Mouse (Mus musculus): ENCODE results near the gene Plekhm1. TPM values are rescaled to one million over a fixed set of nuclear protein-coding genes. Genes with fewer than 3 reads are reported as not detected.
"Not testable (repeated sequence)": the region's sequence is repeated elsewhere in the genome, so short reads cannot be mapped to it uniquely, and the experiment has no call there.

The Plekhm1 gene
- total RNA-seq (2021): 10 to 100 TPM; 16.5 to 17.4 TPM

DNA sequence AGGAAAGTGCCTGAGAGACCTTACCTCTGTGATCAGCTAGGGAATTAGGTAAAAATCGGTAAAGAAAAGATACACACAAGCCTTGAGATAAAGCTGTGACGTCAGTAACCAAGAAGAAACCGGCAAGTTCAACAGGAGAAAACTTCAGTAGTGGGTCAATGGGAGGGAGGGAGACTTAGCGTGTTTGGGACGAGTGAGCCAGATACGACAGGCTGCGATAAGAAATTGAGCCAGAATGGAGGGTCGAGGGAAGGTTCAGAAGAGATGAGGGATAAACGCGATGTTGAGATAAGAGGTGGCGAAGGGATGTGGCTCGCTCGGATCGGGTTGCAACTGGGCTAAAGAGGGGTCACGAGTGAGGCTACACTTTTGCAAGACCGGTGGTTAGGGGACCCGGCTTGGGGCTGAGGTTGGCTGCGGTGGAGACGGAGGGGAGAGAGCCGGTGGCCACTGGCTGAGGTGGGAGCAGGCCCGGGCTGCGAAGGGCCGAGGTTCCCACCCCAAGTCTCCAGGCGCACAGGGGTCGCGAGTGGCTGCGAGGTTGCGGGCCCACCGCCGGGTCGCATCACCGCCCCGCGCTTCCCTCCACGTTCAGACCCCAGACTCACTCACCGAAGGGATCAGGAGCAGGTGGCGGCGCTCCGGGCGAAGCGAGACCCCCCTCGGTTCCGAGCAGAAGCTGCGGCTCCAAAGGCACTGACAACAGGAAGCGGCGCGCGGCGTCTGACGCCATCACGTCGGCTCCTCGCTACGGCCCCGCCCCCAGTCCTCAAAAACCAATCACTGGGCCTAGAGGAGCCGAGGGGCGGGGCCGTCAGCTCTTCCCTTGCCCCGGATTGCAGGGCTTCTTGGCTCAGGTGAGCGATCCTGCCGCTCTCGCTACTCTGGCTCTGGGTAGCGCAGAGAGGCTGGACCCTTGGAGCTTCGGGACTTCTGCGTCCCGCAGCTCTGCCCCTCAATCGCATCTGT is at the start of gene Plekhm1:
TSS of gene Plekhm1 (minus strand) at position 707 of the 969 bp plus-strand sequence.
- DNase-seq (ENCODE audit: low spot score in 2 of 2): peak; percentile 96 to 98
- intact Hi-C loops (cut with DNase I): loop anchor here (5.0 kb wide), 1 partner anchor 55 kb away; no protein-coding TSS in a partner anchor

GRCm38 (mm10) chr11:103451105-103451504 is 38.6 kb upstream of the Plekhm1 start:
- DNase-seq (ENCODE audit: low spot score in 2 of 2); intact Hi-C loops (cut with DNase I): not testable (repeated sequence)

- intact Hi-C loops (cut with DNase I); DNase-seq (ENCODE audit: low spot score in 2 of 2): not testable (repeated sequence)
These were observed 37.2 kb upstream of the Plekhm1 start for GRCm38 (mm10) chr11:103449721-103450120.

- intact Hi-C loops (cut with DNase I): no loop called here
- DNase-seq (ENCODE audit: low spot score in 2 of 2): no peak
These were observed 31.2 kb upstream of the Plekhm1 start for GRCm38 (mm10) chr11:103443678-103444077.

- intact Hi-C loops (cut with DNase I): no loop called here
- no peak for DNase-seq (ENCODE audit: low spot score in 2 of 2)
These were observed 23.8 kb upstream of the Plekhm1 start for GRCm38 (mm10) chr11:103436282-103436681.

- DNase-seq (ENCODE audit: low spot score in 2 of 2): no peak
- intact Hi-C loops (cut with DNase I): no loop called here
These were observed 12.5 kb upstream of the Plekhm1 start for GRCm38 (mm10) chr11:103425031-103425430.

- no peak for DNase-seq (ENCODE audit: low spot score in 2 of 2)
- intact Hi-C loops (cut with DNase I): loop anchor here (2.0 to 5.0 kb wide), 2 partner anchors 137 to 258 kb away; no protein-coding TSS in a partner anchor
These were observed 7.2 kb upstream of the Plekhm1 start for GRCm38 (mm10) chr11:103419667-103420066.

DNA sequence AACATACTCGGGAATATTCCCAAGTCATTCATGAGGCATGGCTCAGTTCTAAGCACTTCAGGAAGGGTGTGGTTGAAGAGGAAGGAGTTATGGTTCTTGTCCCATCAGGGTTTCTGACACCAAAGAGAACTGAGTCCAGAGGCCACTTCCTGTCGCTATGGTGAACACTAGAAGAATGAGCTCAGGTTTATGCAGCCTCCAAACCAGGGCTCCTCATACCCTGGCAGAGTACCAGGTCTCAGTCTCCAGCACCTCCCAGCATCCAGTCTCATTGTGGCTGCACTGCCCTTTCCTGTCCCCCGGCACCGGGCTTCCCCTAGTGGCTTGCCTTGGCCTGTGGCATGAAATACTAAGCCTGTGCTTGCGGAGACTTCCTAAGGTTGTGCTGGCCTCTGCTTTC is 6.7 kb upstream of the Plekhm1 start:
- intact Hi-C loops (cut with DNase I): no loop called here
- no peak for DNase-seq (ENCODE audit: low spot score in 2 of 2)

DNA sequence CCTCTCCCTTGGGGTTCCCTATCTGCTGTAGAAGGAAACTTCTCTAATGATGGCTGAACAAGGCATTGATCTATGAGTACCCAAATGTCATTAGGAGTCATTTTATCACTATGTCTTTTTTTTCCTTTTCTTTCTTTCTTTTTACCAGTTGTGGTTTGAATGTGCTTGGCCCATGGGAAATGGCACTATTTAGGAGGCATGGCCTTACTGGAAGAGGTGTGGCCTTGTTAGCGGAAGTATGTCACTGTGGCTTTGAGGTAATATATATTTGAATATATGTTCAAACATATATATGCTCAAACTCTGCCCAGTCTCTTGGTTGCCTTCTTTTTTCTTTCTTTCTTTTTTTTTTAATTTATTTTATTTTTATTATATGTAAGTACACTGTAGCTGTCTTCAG is 1.0 kb upstream of the Plekhm1 start:
- DNase-seq (ENCODE audit: low spot score in 2 of 2): no peak
- intact Hi-C loops (cut with DNase I): loop anchor here (5.0 kb wide), 1 partner anchor 56 kb away; no protein-coding TSS in a partner anchor

DNA sequence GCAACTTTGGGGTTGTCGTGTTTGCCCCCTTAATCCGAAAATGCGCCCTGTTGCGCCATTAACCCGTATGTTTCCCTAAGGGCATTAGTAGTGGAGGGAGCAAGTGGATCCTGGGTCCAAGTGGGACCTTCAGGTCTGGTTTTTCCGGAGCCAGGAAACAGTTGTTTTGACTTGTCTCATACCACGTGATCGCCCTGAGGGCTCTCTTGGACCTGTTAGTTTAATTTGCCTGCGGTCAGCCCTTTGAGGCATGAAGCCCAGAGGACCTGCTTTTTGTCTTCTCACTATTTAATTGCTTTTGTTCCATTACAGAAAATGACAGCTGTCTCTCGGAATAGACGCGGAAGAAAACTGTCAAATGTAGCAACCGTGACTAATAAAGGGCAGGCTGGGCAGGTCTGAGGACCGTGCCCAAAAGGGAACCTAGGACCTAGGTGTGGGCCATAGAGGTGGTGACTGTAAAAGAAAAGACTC is 500 bp upstream of the Plekhm1 start:
- DNase-seq (ENCODE audit: low spot score in 2 of 2): no peak
- intact Hi-C loops (cut with DNase I): loop anchor here (5.0 kb wide), 1 partner anchor 56 kb away; no protein-coding TSS in a partner anchor

DNA sequence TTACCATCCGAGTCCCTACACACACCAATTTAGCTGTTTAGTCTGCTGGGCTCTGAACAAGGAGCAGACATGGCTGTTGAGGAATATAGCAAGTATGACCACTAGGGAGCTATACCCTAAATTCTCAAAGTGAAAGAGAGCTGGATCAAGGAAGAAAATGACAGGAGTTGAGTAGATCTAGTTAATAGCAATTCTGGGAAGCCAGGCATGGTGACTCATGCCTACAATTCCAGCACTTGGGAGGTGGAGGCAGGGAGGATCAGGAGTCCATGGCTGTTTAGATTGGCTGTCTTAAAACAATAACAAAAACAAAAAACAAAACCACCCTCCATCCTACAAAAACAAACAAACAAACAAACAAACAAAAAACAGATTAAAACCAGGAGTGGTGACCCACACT is 1.2 kb downstream of the Plekhm1 start:
- intact Hi-C loops (cut with DNase I): loop anchor here (5.0 kb wide), 1 partner anchor 54 kb away; no protein-coding TSS in a partner anchor

GRCm38 (mm10) chr11:103408880-103409279 is 3.6 kb downstream of the Plekhm1 start:
- intact Hi-C loops (cut with DNase I): no loop called here
- no peak for DNase-seq (ENCODE audit: low spot score in 2 of 2)

More for the DNA sequence above, 1.2 kb downstream of the Plekhm1 start:
- no peak for DNase-seq (ENCODE audit: low spot score in 2 of 2)

- intact Hi-C loops (cut with DNase I); DNase-seq (ENCODE audit: low spot score in 2 of 2): not testable (repeated sequence)
These were observed 5.4 kb downstream of the Plekhm1 start for GRCm38 (mm10) chr11:103407136-103407535.

GRCm38 (mm10) chr11:103406551-103406950 is 5.9 kb downstream of the Plekhm1 start:
- intact Hi-C loops (cut with DNase I): no loop called here
- no peak for DNase-seq (ENCODE audit: low spot score in 2 of 2)

DNA sequence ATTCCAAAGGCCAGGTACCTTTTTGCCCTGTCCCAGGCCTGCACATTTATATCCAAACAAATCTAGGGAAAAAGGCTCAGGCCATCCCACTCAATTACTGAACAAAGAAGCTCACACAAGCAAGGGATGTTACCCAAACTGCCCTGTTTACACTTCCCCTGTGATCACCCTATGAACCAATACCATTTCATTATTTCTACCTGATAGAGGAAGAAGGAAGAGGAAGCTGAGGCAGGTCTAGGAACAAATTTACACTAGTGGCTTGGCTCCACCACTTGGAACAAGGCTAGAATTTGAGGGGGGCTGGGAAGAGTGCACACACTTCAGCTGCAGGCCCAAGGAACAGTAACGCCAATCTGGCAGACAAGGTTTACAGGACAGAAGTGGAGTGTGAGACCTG is 6.7 kb downstream of the Plekhm1 start:
- DNase-seq (ENCODE audit: low spot score in 2 of 2): no peak
- intact Hi-C loops (cut with DNase I): no loop called here

GRCm38 (mm10) chr11:103404618-103405017 is 7.9 kb downstream of the Plekhm1 start:
- DNase-seq (ENCODE audit: low spot score in 2 of 2): no peak
- intact Hi-C loops (cut with DNase I): loop anchor here (5.0 kb wide), 1 partner anchor 42 kb away; the partner anchor contains the start of gene Arhgap27

DNA sequence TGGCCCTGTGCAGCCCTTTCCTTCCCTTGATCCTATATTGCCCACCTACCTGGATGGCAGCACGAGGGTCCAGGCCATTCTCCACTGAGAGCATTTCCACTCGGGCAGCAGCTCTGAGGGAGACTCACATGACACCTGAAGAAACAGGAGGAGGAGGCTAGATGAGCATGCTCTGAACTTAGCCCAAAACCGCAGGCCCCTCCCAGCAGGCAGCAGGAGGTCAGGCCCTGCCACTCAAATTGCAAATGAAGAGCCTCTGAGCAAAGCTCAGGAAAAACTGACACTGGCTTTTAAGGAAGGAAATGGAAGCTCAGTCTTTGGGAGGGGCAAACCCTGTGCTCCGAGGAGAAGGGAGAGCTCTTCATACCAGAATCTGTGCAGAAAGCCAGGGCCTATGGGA is 8.7 kb downstream of the Plekhm1 start:
- intact Hi-C loops (cut with DNase I): loop anchor here (5.0 kb wide), 1 partner anchor 41 kb away; the partner anchor contains the start of gene Arhgap27
- DNase-seq (ENCODE audit: low spot score in 2 of 2): no peak

DNA sequence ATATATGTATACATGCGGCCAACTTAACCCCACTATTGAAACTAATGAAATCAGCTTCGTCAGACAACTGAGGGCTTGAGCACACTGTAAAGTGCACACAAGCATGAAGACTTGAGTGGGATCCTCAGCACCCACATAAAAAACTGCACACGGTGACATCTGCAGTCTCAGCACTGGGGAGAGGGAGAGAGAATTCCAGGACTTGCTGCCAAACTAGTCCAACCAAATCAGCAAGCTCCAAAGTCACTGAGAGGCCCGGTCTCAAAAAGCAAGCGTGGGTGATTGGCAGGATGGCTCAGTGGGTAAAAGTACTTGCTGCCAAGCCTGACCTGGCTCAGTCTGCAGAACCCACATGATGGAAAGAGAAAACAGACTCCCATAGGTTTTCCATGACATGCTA is 9.7 kb downstream of the Plekhm1 start:
- intact Hi-C loops (cut with DNase I): loop anchor here (5.0 kb wide), 1 partner anchor 40 kb away; the partner anchor contains the start of gene Arhgap27

GRCm38 (mm10) chr11:103402198-103402597 is 10.3 kb downstream of the Plekhm1 start:
- DNase-seq (ENCODE audit: low spot score in 2 of 2): peak; percentile 30 to 63
- intact Hi-C loops (cut with DNase I): loop anchor here (5.0 kb wide), 1 partner anchor 40 kb away; the partner anchor contains the start of gene Arhgap27

More for the DNA sequence above, 9.7 kb downstream of the Plekhm1 start:
- DNase-seq (ENCODE audit: low spot score in 2 of 2): peak in 1 of 2 experiments; percentile 82

DNA sequence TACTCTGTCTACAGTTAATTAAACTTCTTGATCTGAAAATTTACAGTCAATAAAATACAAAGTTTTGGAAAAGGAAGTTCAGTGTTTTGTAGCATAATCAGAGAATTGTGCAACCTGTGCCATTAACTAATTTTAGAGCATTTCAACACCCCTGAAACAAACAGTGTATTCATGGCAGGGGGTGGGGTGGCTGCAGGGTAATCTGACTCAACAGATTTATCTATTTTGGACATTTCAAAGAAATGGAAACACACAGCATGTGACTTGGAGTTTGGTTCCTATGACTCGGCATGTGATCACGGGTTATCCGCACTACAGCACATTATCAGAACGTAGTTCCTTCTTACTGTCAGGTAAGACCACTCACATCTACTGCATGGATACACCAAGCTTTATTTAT is 12.5 kb downstream of the Plekhm1 start:
- no peak for DNase-seq (ENCODE audit: low spot score in 2 of 2)
- intact Hi-C loops (cut with DNase I): loop anchor here (5.0 kb wide), 1 partner anchor 38 kb away; the partner anchor contains the start of gene Arhgap27

Measured in left cerebral cortex, postnatal 25 days (tissue).